Mouse (Mus musculus) ovary, postnatal 36 days (tissue): Measurements from ENCODE around the gene G3bp2.

Experiments
- DNase-seq: peaks from one replicate; pipeline ENCODE4 v3.0.0; 2022; ENCODE audit warnings: low spot score, mixed read lengths

Gene G3bp2

GRCm38 (mm10) chr5:92009827-92010226, 73.7 kb downstream of the G3bp2 start:
- no peak for DNase-seq

- DNase-seq: no peak
These were observed 80.5 kb downstream of the G3bp2 start for GRCm38 (mm10) chr5:92003011-92003410.
